Mouse (Mus musculus) heart, embryonic 12.5 days (tissue): ENCODE measurements at regions not wholly inside any gene's neighbourhood (a gene's known extent, or its start where the extent isn't known, plus 50 kb on each side); places are given as distances from the start of the nearest gene placed in this dataset.

Experiments
- ATAC-seq: fragments of 200-750 bp; cut with Nextera tagmentation; 2 replicates; pipeline ENCODE4 v1.8.0; 2017; ENCODE audit warnings: moderate TSS enrichment, moderate library complexity; ENCODE audit not compliant: insufficient number of reproducible peaks, low FRiP score
- H3K27ac ChIP-seq: fragments of 300-500 bp; sonication (generic); 2 replicates; pipeline ENCODE4 v1.5.1; 2016; ENCODE audit warnings: mild to moderate bottlenecking, moderate library complexity; ENCODE audit not compliant: poor library complexity, severe bottlenecking
- H3K27me3 ChIP-seq: fragments of 300-500 bp; sonication (generic); replicated peaks from 2 replicates; pipeline ENCODE4 v1.6.1; 2016; ENCODE audit warnings: mild to moderate bottlenecking, moderate library complexity
- H3K36me3 ChIP-seq: fragments of 300-500 bp; sonication (generic); 2 replicates; pipeline ENCODE4 v1.6.1; 2016; ENCODE audit warnings: mild to moderate bottlenecking, moderate library complexity
- H3K4me1 ChIP-seq: fragments of 300-500 bp; sonication (generic); replicated peaks from 2 replicates; pipeline ENCODE4 v1.6.1; 2016; ENCODE audit warnings: mild to moderate bottlenecking
- H3K4me2 ChIP-seq: fragments of 300-500 bp; sonication (generic); 2 replicates; pipeline ENCODE4 v1.6.1; 2016; ENCODE audit warnings: mild to moderate bottlenecking, moderate library complexity
- H3K4me3 ChIP-seq: fragments of 300-500 bp; sonication (generic); 2 replicates; pipeline ENCODE4 v1.5.1; 2016; ENCODE audit warnings: mild to moderate bottlenecking
- H3K9ac ChIP-seq: fragments of 300-500 bp; sonication (generic); 2 replicates; pipeline ENCODE4 v1.6.1; 2016; ENCODE audit warnings: mild to moderate bottlenecking, moderate library complexity
- H3K9me3 ChIP-seq: fragments of 300-500 bp; sonication (generic); replicated peaks from 2 replicates; pipeline ENCODE4 v1.6.1; 2016; ENCODE audit warnings: mild to moderate bottlenecking, moderate library complexity
- WGBS: fragments of 180-500 bp; shearing (Covaris S2); methylation state at CpG from one replicate; pipeline ENCODE4 v1.1.7; 2016; 5-methylcytosine and 5-hydroxymethylcytosine counted together

GRCm38 (mm10) chr4:34340057-34340456, 210.7 kb upstream of the Akirin2 start:
- Histone ChIP-seq H3K27me3 (no peaks in the 10 kb centered on the region), H3K9ac (no peak overlapping the region), H3K4me2 (no peak overlapping the region), H3K4me3 (no peak overlapping the region), H3K27ac (no peak overlapping the region), H3K4me1 (peaks cover 11% of the 10 kb centered on the region), H3K36me3 (no peaks in the 10 kb centered on the region), H3K9me3 (peaks cover 7% of the 10 kb centered on the region)
- WGBS = 89% methylated on average over 8 of the region's 8 CpGs
- ATAC-seq = no peak

- Histone ChIP-seq H3K27ac (no peak overlapping the region), H3K36me3 (no peaks in the 10 kb centered on the region), H3K4me2 (no peak overlapping the region), H3K4me1 (no peaks in the 10 kb centered on the region), H3K4me3 (no peak overlapping the region), H3K27me3 (no peaks in the 10 kb centered on the region), H3K9me3 (no peaks in the 10 kb centered on the region), H3K9ac (no peak overlapping the region)
- ATAC-seq = no peak
- 65% methylated on average over 8 of the region's 8 CpGs for WGBS
Measured at GRCm38 (mm10) chr4:34371281-34372032, 179.3 kb upstream of the Akirin2 start.

- no peak overlapping the region for H3K9ac ChIP-seq
- H3K4me1 ChIP-seq = no peaks in the 10 kb centered on the region
- no peaks in the 10 kb centered on the region for H3K36me3 ChIP-seq
- 76% methylated on average over 5 of the region's 5 CpGs for WGBS
- no peak for ATAC-seq
- H3K4me3 ChIP-seq = no peak overlapping the region
- peaks cover under 1% of the 10 kb centered on the region; the same call in 1 of the 2 replicates for H3K9me3 ChIP-seq
- H3K27ac ChIP-seq = no peak overlapping the region
- no peaks in the 10 kb centered on the region for H3K27me3 ChIP-seq
- no peak overlapping the region for H3K4me2 ChIP-seq
Measured at GRCm38 (mm10) chr4:34386338-34386967, 164.3 kb upstream of the Akirin2 start.

GRCm38 (mm10) chr4:34391499-34391898, 159.2 kb upstream of the Akirin2 start:
- no peak overlapping the region for H3K27ac ChIP-seq
- ATAC-seq = no peak
- H3K9me3 ChIP-seq = peaks cover 5% of the 10 kb centered on the region; the same call in 1 of the 2 replicates
- H3K9ac ChIP-seq = no peak overlapping the region
- H3K27me3 ChIP-seq = no peaks in the 10 kb centered on the region
- WGBS = 90% methylated on average over 5 of the region's 5 CpGs
- H3K4me3 ChIP-seq = no peak overlapping the region
- no peaks in the 10 kb centered on the region for H3K36me3 ChIP-seq
- no peaks in the 10 kb centered on the region for H3K4me1 ChIP-seq
- H3K4me2 ChIP-seq = no peak overlapping the region

- 93% methylated on average over 2 of the region's 2 CpGs for WGBS
- Histone ChIP-seq H3K27me3 (no peaks in the 10 kb centered on the region), H3K9me3 (no peaks in the 10 kb centered on the region), H3K4me3 (no peak overlapping the region), H3K4me1 (no peaks in the 10 kb centered on the region), H3K9ac (no peak overlapping the region), H3K4me2 (no peak overlapping the region), H3K27ac (no peak overlapping the region), H3K36me3 (no peaks in the 10 kb centered on the region)
- no peak for ATAC-seq
Measured at GRCm38 (mm10) chr4:34403061-34403460, 147.7 kb upstream of the Akirin2 start.

- no peaks in the 10 kb centered on the region for H3K9me3 ChIP-seq
- H3K9ac ChIP-seq = no peak overlapping the region
- no peak overlapping the region for H3K4me2 ChIP-seq
- H3K4me1 ChIP-seq = no peaks in the 10 kb centered on the region
- no peak overlapping the region for H3K4me3 ChIP-seq
- WGBS = 78% methylated on average over 3 of the region's 3 CpGs
- no peak for ATAC-seq
- H3K27me3 ChIP-seq = no peaks in the 10 kb centered on the region
- H3K36me3 ChIP-seq = no peaks in the 10 kb centered on the region
- no peak overlapping the region for H3K27ac ChIP-seq
Measured at GRCm38 (mm10) chr4:34407181-34407580, 143.6 kb upstream of the Akirin2 start.

- no peak for ATAC-seq
- WGBS = 85% methylated on average over 6 of the region's 6 CpGs
- no peaks in the 10 kb centered on the region for H3K36me3 ChIP-seq
Measured at GRCm38 (mm10) chr4:34420970-34421369, 129.8 kb upstream of the Akirin2 start.

GRCm38 (mm10) chr4:34424131-34424646, 126.5 kb upstream of the Akirin2 start:
- H3K9me3 ChIP-seq = no peaks in the 10 kb centered on the region
- no peak overlapping the region for H3K27ac ChIP-seq
- H3K4me3 ChIP-seq = no peak overlapping the region
- no peak overlapping the region for H3K4me2 ChIP-seq
- H3K4me1 ChIP-seq = peaks cover 14% of the 10 kb centered on the region
- H3K9ac ChIP-seq = no peak overlapping the region
- ATAC-seq = no peak
- peaks cover 12% of the 10 kb centered on the region for H3K27me3 ChIP-seq
- WGBS = 13% methylated on average over 2 of the region's 2 CpGs
- H3K36me3 ChIP-seq = no peaks in the 10 kb centered on the region

More at GRCm38 (mm10) chr4:34420970-34421369, 129.8 kb upstream of the Akirin2 start:
- no peak overlapping the region for H3K9ac ChIP-seq
- H3K4me2 ChIP-seq = no peak overlapping the region
- no peak overlapping the region for H3K4me3 ChIP-seq
- H3K27ac ChIP-seq = no peak overlapping the region
- H3K4me1 ChIP-seq = peaks cover 14% of the 10 kb centered on the region
- H3K9me3 ChIP-seq = no peaks in the 10 kb centered on the region
- H3K27me3 ChIP-seq = no peaks in the 10 kb centered on the region

- no peak overlapping the region for H3K27ac ChIP-seq
- no peak overlapping the region for H3K4me2 ChIP-seq
- H3K4me1 ChIP-seq = peaks cover 9% of the 10 kb centered on the region
- no peak overlapping the region for H3K4me3 ChIP-seq
- H3K27me3 ChIP-seq = peaks cover 41% of the 10 kb centered on the region
- no peak overlapping the region for H3K9ac ChIP-seq
- WGBS = 67% methylated on average over 4 of the region's 4 CpGs
- ATAC-seq = no peak
- no peaks in the 10 kb centered on the region for H3K36me3 ChIP-seq
- H3K9me3 ChIP-seq = no peaks in the 10 kb centered on the region
Measured at GRCm38 (mm10) chr4:34429003-34429402, 121.7 kb upstream of the Akirin2 start.

- H3K27ac ChIP-seq = no peak overlapping the region
- ATAC-seq = no peak
- WGBS = 76% methylated on average over 22 of the region's 22 CpGs
- no peak overlapping the region for H3K9ac ChIP-seq
- H3K9me3 ChIP-seq = no peaks in the 10 kb centered on the region
- H3K4me3 ChIP-seq = no peak overlapping the region
- H3K4me2 ChIP-seq = no peak overlapping the region
- H3K36me3 ChIP-seq = no peaks in the 10 kb centered on the region
- H3K4me1 ChIP-seq = peaks cover 4% of the 10 kb centered on the region; the same call in 1 of the 2 replicates
- H3K27me3 ChIP-seq = peaks cover 41% of the 10 kb centered on the region
Measured at GRCm38 (mm10) chr4:34429456-34430235, 121.1 kb upstream of the Akirin2 start.

GRCm38 (mm10) chr4:34437316-34437715, 113.4 kb upstream of the Akirin2 start:
- Histone ChIP-seq H3K27me3 (peaks cover 40% of the 10 kb centered on the region), H3K9ac (no peak overlapping the region), H3K4me1 (0 out of 2 replicates have a peak, but pooled peaks cover 5% of the 10 kb centered on the region), H3K9me3 (no peaks in the 10 kb centered on the region), H3K27ac (no peak overlapping the region), H3K4me2 (no peak overlapping the region), H3K4me3 (no peak overlapping the region), H3K36me3 (no peaks in the 10 kb centered on the region)
- 83% methylated on average over 3 of the region's 3 CpGs for WGBS
- ATAC-seq = no peak
